Mouse (Mus musculus): ENCODE measurements around the gene Ttc7.

GRCm38 (mm10) chr17:87397088-87397487 is 114.4 kb downstream of the Ttc7 start:
- TF ChIP-seq RCOR1 (IDR thresholded peaks at IDR 0.05; ENCODE audit: low read depth, low read length) (no peak), NRF1 (IDR thresholded peaks at IDR 0.05; ENCODE audit: insufficient read depth, low read depth, low read length, poor library complexity, severe bottlenecking) (no peak), TAL1 (IDR thresholded peaks at IDR 0.05; ENCODE audit: low read length) (no peak), SIN3A (IDR thresholded peaks at IDR 0.05; ENCODE audit: low read length) (no peak)

All from MEL (cell line).